Mouse (Mus musculus) kidney, adult 2 months (tissue): ENCODE measurements around the gene Slc35d1. TPM values are rescaled to one million over a fixed set of nuclear protein-coding genes. Genes with fewer than 3 reads are reported as not detected.
"Not testable (repeated sequence)": the region's sequence is repeated elsewhere in the genome, so short reads cannot be mapped to it uniquely, and the experiment has no call there.

Experiments used
- DNase-seq: peaks from one replicate; pipeline ENCODE4 v3.0.0; 2021
- H3K27ac ChIP-seq: fragments of 200-500 bp; 2 replicates; pipeline ENCODE4 v1.5.1; 2012; ENCODE audit warnings: low read depth, low read length, control low read depth, inconsistent platforms; ENCODE audit not compliant: insufficient read depth
- H3K27me3 ChIP-seq: fragments of 200-500 bp; replicated peaks from 2 replicates; pipeline ENCODE4 v1.6.1; 2012; ENCODE audit warnings: mild to moderate bottlenecking, moderate library complexity, low read length, inconsistent platforms; ENCODE audit not compliant: control insufficient read depth, insufficient read depth
- H3K36me3 ChIP-seq: fragments of 200-500 bp; 2 replicates; pipeline ENCODE4 v1.6.1; 2012; ENCODE audit warnings: mild to moderate bottlenecking, moderate library complexity, low read length, inconsistent platforms; ENCODE audit not compliant: control insufficient read depth, insufficient read depth
- H3K4me1 ChIP-seq: fragments of 200-500 bp; 2 replicates; pipeline ENCODE4 v1.6.1; 2011; ENCODE audit warnings: low read length; ENCODE audit not compliant: control insufficient read depth, insufficient read depth
- H3K4me3 ChIP-seq: fragments of 200-500 bp; 2 replicates; pipeline ENCODE4 v1.5.1; 2011; ENCODE audit warnings: mild to moderate bottlenecking, low read depth, low read length, control low read depth; ENCODE audit not compliant: insufficient read depth
- CTCF ChIP-seq: fragments of 200-500 bp; conservative IDR thresholded peaks from 2 replicates; pipeline ENCODE4 v1.5.1; 2011; ENCODE audit warnings: low read depth, mild to moderate bottlenecking, control low read depth, low read length, moderate library complexity, mixed read lengths; ENCODE audit not compliant: insufficient read depth, insufficient read length
- POLR2A ChIP-seq: fragments of 200-500 bp; IDR thresholded peaks from one replicate; pipeline ENCODE4 v1.6.1; 2011; ENCODE audit warnings: low read depth, low read length, control low read depth
- WGBS: fragments of 180-500 bp; shearing (Covaris S2); methylation state at CpG from one replicate; pipeline ENCODE4 v1.1.7; 2018; 5-methylcytosine and 5-hydroxymethylcytosine counted together
- polyA plus RNA-seq: library from polyadenylated mRNA; depleted of rRNA; stranded (reverse); fragments of >200 nt; gene quantifications from 2 replicates; pipeline ENCODE4 v1.2.3, GENCODE M21; 2012

Slc35d1 gene
- polyA plus RNA-seq, 1 experiment = 15.9 TPM

DNA sequence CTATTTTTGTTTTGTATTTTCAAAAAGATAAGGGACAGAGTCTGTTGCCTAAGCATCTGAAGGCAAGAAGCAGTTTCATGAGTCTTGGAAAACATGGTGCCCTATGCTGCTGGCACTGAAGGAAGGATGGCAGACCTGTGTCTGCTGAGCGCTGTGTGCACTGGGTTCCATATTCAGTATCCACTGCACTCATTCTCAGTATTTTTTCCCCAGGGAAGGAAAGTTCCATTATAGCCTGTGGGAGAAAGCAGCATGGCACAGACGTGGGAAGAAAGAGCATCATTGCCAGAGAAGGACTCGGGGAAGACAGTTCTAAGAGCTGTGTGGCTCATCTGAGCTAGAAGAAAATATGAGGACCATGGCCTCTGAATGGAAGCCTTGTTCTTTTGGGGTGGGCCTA is 43.7 kb downstream of the Slc35d1 start:
- no peak overlapping the region for H3K4me3 ChIP-seq

DNA sequence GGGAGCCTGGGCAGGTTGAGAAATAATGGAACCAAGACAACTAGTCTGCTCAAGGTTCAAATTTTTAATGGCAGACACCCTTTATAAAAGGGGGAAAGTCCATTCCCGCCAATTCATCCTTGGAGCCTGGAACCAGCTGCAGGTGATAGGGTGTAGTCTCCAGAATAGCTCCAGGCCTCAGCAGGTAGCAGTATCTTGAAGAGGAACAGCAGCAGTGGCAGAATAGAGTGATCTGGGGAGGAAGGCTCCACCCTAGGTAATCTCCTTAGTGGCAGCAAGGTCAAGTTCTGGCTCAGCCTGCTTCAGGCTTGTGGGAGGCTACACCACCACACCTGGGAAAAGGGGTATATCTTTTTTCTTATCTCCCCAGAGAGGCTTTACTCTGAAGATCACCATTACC is 48.8 kb downstream of the Slc35d1 start:
- H3K27me3 ChIP-seq, H3K36me3 ChIP-seq, H3K27ac ChIP-seq, H3K4me3 ChIP-seq, DNase-seq, H3K4me1 ChIP-seq: not testable (repeated sequence)
- 95% methylated on average over 1 of the region's 1 CpGs for WGBS

More for the DNA sequence above, 43.7 kb downstream of the Slc35d1 start:
- DNase-seq = no peak
- Histone ChIP-seq H3K27ac (no peak overlapping the region), H3K27me3 (no peaks in the 10 kb centered on the region), H3K4me1 (no peaks in the 10 kb centered on the region), H3K36me3 (no peaks in the 10 kb centered on the region)
- no peak for TF ChIP-seq CTCF
- no peak for TF ChIP-seq POLR2A
- WGBS = 97% methylated on average over 3 of the region's 3 CpGs

DNA sequence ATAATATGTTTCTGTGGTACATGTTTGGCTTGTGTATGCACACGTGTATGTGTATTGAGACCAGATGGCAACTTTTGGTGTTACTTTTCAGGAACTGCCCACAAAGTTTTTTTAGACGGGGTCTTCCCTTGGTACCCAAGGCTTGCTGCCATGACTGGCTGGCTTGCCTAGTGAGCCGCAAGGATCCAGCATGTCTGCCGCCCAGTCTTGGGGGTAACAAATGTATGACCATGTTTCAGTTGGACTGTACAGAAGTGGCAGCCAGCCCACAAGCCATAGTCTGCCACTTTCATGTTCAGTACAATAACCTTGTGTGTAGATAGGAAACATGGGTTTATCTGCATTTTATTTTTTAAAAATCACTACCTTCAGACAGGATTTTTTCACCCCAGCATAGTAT is 56.2 kb downstream of the Slc35d1 start:
- no peak for DNase-seq
- Histone ChIP-seq H3K4me3 (no peak overlapping the region), H3K27me3 (no peaks in the 10 kb centered on the region), H3K4me1 (no peaks in the 10 kb centered on the region), H3K27ac (no peak overlapping the region), H3K36me3 (peaks cover 12% of the 10 kb centered on the region)
- 95% methylated on average over 4 of the region's 4 CpGs for WGBS
- TF ChIP-seq CTCF (no peak), POLR2A (no peak)

DNA sequence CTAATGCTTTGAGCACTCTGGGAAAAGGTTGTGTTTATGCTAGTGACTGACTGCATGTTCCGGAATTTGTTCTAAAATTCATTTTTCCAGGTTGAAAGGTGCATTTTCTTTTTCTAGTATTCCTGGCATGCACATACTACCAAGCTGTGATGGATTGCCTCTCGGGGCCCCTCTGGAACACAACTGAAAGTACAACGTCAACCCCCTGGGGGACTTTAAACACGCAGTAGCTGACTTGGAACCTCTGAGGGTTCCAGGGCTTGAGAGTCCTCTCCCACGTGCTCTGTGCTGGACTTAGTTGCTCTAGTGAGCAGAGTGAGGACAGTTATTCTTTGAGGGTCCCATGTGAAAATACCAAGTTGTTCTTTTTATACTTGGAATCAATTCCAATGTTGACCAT is 63.0 kb downstream of the Slc35d1 start:
- 84% methylated on average over 5 of the region's 5 CpGs for WGBS
- TF ChIP-seq CTCF (no peak), POLR2A (no peak)
- no peaks in the 10 kb centered on the region for H3K27me3 ChIP-seq

DNA sequence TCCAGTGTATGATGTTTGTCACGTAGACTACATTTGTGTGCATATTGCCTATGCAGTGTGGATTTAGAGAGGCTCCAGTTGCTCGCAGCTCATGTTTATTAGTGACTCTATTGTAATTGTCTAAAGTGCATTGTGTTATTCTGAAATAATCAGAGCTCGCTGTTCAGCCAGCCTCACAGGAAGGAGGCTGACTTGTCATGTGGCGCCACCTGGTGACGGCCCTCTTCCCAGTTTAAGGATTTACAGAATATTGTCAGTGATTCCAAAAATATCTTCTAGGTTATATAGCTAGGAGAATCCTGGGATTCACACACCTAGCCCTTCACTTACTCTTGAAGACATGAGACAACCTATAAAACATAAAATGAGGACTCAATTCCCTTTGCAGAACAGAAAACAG is 68.6 kb downstream of the Slc35d1 start:
- 30% methylated on average over 5 of the region's 5 CpGs for WGBS
- Histone ChIP-seq H3K27ac (no peak overlapping the region), H3K4me1 (no peaks in the 10 kb centered on the region), H3K27me3 (no peaks in the 10 kb centered on the region), H3K4me3 (no peak overlapping the region), H3K36me3 (peaks cover 18% of the 10 kb centered on the region)
- TF ChIP-seq POLR2A = no peak
- TF ChIP-seq CTCF = peak; percentile 87
- peak; percentile 75 for DNase-seq

More for the DNA sequence above, 63.0 kb downstream of the Slc35d1 start:
- no peak for DNase-seq
- H3K4me1 ChIP-seq = no peaks in the 10 kb centered on the region
- H3K4me3 ChIP-seq = no peak overlapping the region
- no peak overlapping the region for H3K27ac ChIP-seq
- H3K36me3 ChIP-seq = peaks cover 17% of the 10 kb centered on the region

DNA sequence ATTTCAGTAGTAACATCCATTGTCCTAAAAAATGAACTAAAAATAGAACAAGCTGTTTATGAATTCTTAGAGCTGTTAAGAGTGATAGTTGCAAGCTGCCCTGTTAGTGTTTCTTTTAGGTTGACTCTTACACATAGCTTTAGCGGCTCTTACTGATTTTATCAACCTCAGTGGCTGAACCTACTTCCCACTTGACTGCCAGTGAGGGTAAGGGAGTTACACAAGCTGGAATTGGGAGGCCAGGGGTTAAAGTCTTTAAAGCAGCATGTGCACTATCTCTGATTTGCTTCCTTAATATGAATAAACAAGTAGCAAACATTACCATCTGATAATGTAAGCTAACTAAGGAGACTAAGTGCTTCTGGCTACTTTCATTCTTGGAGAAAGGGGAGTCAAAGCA is 78.0 kb downstream of the Slc35d1 start:
- peaks cover 4% of the 10 kb centered on the region for H3K36me3 ChIP-seq
- peaks cover 6% of the 10 kb centered on the region; the same call in 1 of the 2 replicates for H3K4me1 ChIP-seq
- H3K4me3 ChIP-seq = no peak overlapping the region
- no peak for TF ChIP-seq CTCF
- TF ChIP-seq POLR2A = no peak
- H3K27ac ChIP-seq = peak overlapping the region; percentile 38
- no peaks in the 10 kb centered on the region for H3K27me3 ChIP-seq
- DNase-seq = peak; percentile 33
- 36% methylated on average over 1 of the region's 1 CpGs for WGBS

DNA sequence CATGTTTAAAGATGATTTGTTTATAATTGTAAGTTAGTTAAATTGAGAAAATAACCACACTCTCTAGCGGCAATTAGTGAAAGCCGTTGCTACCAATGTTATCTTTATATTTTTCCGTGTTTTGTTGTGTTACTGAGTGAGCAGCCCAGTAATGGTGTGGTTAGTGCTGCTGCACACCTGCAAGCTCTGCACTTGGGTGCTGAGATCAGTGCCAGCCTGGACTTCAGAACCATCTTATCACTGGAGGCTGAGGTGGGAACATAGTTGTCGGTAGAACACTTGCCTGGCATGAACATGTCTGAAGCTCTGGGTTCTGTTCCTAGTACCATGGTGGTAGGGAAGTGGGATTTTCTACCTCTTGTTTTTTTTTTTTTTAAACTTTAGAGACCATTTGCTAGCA is 88.4 kb downstream of the Slc35d1 start:
- H3K36me3 ChIP-seq = no peaks in the 10 kb centered on the region; the same call in 1 of the 2 replicates
- 75% methylated on average over 4 of the region's 4 CpGs for WGBS
- no peak overlapping the region for H3K27ac ChIP-seq
- H3K4me1 ChIP-seq = peaks cover 6% of the 10 kb centered on the region; the same call in 1 of the 2 replicates
- H3K4me3 ChIP-seq = no peak overlapping the region
- TF ChIP-seq CTCF = no peak
- TF ChIP-seq POLR2A = no peak
- H3K27me3 ChIP-seq = no peaks in the 10 kb centered on the region
- DNase-seq = no peak

DNA sequence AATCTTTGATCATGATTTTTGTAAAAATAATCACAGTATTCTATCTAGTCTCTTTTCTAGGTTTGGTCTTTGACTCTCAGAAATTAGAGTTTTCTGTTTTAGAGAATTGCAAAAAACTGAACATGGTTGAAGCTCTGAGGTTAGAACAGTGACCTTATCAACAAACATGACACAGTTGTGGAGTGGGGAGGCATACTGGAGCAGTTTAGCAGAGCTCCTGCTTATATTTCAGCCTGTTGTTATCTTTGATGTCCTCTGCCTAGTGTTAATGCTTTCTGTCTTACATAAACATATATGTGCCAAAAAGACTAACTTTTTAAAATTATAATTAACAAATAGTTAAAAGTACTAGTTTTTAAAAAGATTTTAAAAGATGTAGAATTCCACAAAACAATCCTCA is 91.4 kb downstream of the Slc35d1 start:
- no peak overlapping the region for H3K27ac ChIP-seq
- H3K27me3 ChIP-seq = no peaks in the 10 kb centered on the region
- peaks cover 12% of the 10 kb centered on the region; the same call in 1 of the 2 replicates for H3K4me1 ChIP-seq
- no peak for DNase-seq
- no peak for TF ChIP-seq POLR2A
- TF ChIP-seq CTCF = no peak
- no peak overlapping the region for H3K4me3 ChIP-seq
- H3K36me3 ChIP-seq = no peaks in the 10 kb centered on the region
